Mouse (Mus musculus): Measurements from ENCODE around the gene Gm20388.

DNA sequence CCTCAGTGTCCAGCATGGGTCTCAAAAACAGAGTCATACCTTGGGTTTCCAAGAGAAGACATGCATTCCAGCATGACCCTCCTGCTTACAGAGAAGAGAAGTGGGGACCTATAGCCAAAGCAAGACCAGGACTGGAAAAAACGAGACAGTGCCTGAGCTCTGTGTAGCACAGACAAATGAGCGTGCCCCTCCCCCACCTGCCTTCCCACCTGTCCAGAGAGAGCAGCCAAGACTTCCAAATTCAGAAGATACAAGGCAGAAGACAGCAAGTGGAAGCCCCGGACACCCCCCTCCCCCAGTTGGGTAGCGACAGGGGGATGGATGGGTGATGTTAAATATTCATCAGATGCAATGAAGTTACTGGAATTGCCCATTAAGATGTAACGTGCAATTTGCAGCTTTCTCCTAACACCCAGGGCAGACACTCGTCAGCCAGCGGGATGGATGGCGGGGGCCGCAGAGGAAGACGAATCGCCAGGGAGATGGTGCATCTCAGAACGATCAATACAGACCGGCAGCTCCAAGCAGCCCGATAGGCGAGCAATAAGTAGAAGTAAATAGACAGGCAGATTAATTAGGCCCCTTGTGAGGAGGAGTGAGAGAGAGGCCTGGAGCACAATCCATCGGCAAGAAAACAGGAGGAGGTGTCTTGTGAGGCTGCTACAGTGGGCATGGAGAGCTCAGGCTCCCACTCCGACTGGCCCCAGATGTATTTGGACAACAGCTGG lies 2834.5 kb downstream of the Gm20388 start:
- no peak for TF ChIP-seq CTCF (IDR thresholded peaks at IDR 0.05; ENCODE audit: control insufficient read depth, insufficient read depth, low read length)
- TF ChIP-seq POLR2A (IDR thresholded peaks at IDR 0.05; ENCODE audit: borderline replicate concordance, control insufficient read depth, low read depth, low read length), result no peak

Data from bone marrow, adult 2 months (tissue).